Mouse (Mus musculus) intestine, postnatal 0 days (tissue): ENCODE measurements around the gene Ccdc85a. TPM values are rescaled to one million over a fixed set of nuclear protein-coding genes. Genes with fewer than 3 reads are reported as not detected.
A peak's percentile ranks its signal among the peaks of the same experiment; 100 is the strongest.

Experiments
- ATAC-seq: fragments of 200-750 bp; cut with Nextera tagmentation; 2 replicates; pipeline ENCODE4 v1.8.0; 2017; ENCODE audit warnings: mild to moderate bottlenecking, moderate TSS enrichment, moderate library complexity
- H3K27ac ChIP-seq: fragments of 300-500 bp; sonication (generic); 2 replicates; pipeline ENCODE4 v1.5.1; 2014; ENCODE audit warnings: mild to moderate bottlenecking, low read depth, low read length, moderate library complexity
- H3K27me3 ChIP-seq: fragments of 300-500 bp; sonication (generic); replicated peaks from 2 replicates; pipeline ENCODE4 v1.6.1; 2014; ENCODE audit warnings: low read length, mixed read lengths; ENCODE audit not compliant: control insufficient read depth, insufficient read depth
- H3K36me3 ChIP-seq: fragments of 300-500 bp; sonication (generic); 2 replicates; pipeline ENCODE4 v1.6.1; 2014; ENCODE audit warnings: mild to moderate bottlenecking, moderate library complexity; ENCODE audit not compliant: control insufficient read depth, insufficient read depth
- H3K4me1 ChIP-seq: fragments of 300-500 bp; sonication (generic); replicated peaks from 2 replicates; pipeline ENCODE4 v1.6.1; 2014; ENCODE audit warnings: antibody characterized with exemption, low read length, mixed read lengths; ENCODE audit not compliant: control insufficient read depth, insufficient read depth
- H3K4me2 ChIP-seq: fragments of 300-500 bp; sonication (generic); replicated peaks from 2 replicates; pipeline ENCODE4 v1.6.1; 2014; ENCODE audit warnings: low read depth, mild to moderate bottlenecking, moderate library complexity
- H3K4me3 ChIP-seq: fragments of 300-500 bp; sonication (generic); 2 replicates; pipeline ENCODE4 v1.5.1; 2014; ENCODE audit warnings: low read depth, low read length
- H3K9ac ChIP-seq: fragments of 300-500 bp; sonication (generic); 2 replicates; pipeline ENCODE4 v1.6.1; 2014; ENCODE audit warnings: mild to moderate bottlenecking, low read depth, low read length
- H3K9me3 ChIP-seq: fragments of 300-500 bp; sonication (generic); 2 replicates; pipeline ENCODE4 v1.6.1; 2016; ENCODE audit warnings: mixed run types; ENCODE audit not compliant: control insufficient read depth
- CTCF ChIP-seq: sonication (generic); IDR thresholded peaks from 2 replicates; pipeline ENCODE4 v1.5.1; 2016; ENCODE audit warnings: low read depth, mild to moderate bottlenecking, control low read depth, antibody characterized with exemption, moderate library complexity
- WGBS: fragments of 180-500 bp; shearing (Covaris S2); extraction: QIAGEN DNeasy Blood & Tissue Kit; methylation state at CpG from one replicate; pipeline ENCODE4 v1.1.7; 2014; 5-methylcytosine and 5-hydroxymethylcytosine counted together
- polyA plus RNA-seq: library from polyadenylated mRNA; unstranded; fragments of >200 nt; fragmentation: Nextera tagmentation; extraction: Ambion mirVana; gene quantifications from 2 replicates; pipeline ENCODE4 v1.2.1, GENCODE M21; 2015

Gene Ccdc85a
- 0.53 and 0.64 TPM in 2 replicates for polyA plus RNA-seq

DNA sequence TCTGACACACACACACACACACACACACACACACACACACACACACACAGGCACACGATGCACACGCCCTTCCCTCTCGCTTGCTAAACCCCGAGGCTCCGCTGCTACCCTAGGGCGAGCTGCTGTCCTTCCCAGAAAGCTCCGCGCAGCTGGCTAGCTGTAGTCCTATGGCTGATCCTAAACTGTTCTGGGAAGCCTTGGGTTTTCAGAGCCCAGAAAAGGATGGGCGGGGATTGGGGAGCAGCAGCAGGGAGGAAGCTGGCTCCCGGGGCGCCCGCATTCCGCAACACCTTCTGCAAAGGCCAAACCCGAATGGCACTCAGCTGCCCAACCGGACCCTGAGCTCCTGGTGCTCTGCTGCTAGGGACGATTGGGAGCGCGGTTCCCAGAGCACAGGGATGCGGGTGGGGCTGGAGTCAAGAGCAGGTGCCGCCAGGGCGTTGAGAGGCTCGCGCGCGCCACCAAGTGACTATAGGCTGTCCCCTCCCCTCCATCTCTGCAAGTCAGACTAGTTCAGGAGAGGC is at the start of gene Ccdc85a:
TSS of gene Ccdc85a (minus strand) at position 414 of the 524 bp plus-strand sequence.
- H3K27ac ChIP-seq = no peak within 1 kb of the TSS
- peak within 1 kb of the TSS; percentile 40; the same call in 1 of the 2 replicates for H3K9ac ChIP-seq
- H3K4me2 ChIP-seq = peak within 1 kb of the TSS; percentile 73
- WGBS = 1% methylated on average over 25 of the region's 25 CpGs
- peak within 1 kb of the TSS; percentile 43 for H3K4me3 ChIP-seq
- ATAC-seq = peak; percentile 66
- no peaks in the 10 kb centered on the region for H3K9me3 ChIP-seq
- peaks cover 24% of the 10 kb centered on the region for H3K27me3 ChIP-seq
- no peaks in the 10 kb centered on the region for H3K4me1 ChIP-seq
- peak; percentile 81 for TF ChIP-seq CTCF
- H3K36me3 ChIP-seq = no peaks in the 10 kb centered on the region

DNA sequence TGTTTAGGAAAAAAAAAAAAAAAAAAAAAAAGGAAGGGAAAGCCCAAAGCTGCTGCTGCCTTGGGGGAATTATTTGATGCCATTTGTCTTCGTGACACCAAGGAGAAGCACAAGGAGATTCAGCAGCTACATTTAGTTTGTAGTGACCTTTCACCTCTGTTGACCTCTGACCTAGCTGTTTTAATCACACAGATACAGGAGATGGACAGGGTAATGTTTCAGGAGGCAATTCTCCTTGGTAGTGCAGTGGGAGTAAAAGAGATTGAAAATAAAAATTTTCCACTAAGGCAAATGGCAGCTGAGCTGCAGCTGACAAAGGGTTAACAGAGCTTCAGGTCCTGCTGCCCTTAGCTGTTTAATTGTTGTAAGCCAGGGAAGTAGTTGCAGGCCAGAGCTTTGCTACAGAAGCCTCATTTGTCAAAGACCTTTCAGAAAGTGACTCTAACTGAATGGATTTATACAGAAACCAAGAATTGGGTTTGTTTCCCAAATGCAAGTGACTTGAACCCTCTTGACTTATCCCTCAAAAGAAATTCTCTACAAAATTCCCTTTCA is 49.5 kb upstream of the Ccdc85a start:
- Histone ChIP-seq H3K9me3 (no peaks in the 10 kb centered on the region), H3K4me1 (no peaks in the 10 kb centered on the region), H3K36me3 (no peaks in the 10 kb centered on the region), H3K9ac (no peak overlapping the region), H3K27ac (no peak overlapping the region), H3K4me2 (no peak overlapping the region), H3K27me3 (no peaks in the 10 kb centered on the region), H3K4me3 (no peak overlapping the region)
- no peak for ATAC-seq
- WGBS = 42% methylated on average over 1 of the region's 1 CpGs
- no peak for TF ChIP-seq CTCF

DNA sequence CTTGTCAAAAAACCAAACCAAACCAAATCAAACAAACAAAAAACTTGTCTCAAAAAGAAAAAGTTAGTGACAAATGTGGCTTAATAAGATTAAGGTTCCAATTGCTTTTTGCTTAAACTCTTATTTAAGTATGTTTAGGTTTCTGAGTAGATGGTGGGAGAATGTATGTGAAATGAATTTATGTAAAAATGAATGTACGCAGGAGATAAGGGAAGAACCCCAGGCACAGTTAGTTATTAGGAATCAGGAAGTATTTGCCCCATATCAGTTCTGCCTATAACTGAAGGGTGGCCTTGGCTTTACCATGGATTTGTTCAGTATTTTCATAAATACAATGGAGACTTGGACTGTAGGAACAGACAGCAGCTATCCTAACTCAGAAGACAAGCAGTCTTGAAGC is 49.0 kb upstream of the Ccdc85a start:
- H3K27ac ChIP-seq = no peak overlapping the region
- H3K27me3 ChIP-seq = no peaks in the 10 kb centered on the region
- H3K9me3 ChIP-seq = no peaks in the 10 kb centered on the region
- no peak for ATAC-seq
- 86% methylated on average over 1 of the region's 1 CpGs for WGBS
- H3K9ac ChIP-seq = no peak overlapping the region
- H3K4me3 ChIP-seq = no peak overlapping the region
- H3K4me1 ChIP-seq = no peaks in the 10 kb centered on the region
- H3K36me3 ChIP-seq = no peaks in the 10 kb centered on the region
- H3K4me2 ChIP-seq = no peak overlapping the region
- TF ChIP-seq CTCF = no peak

DNA sequence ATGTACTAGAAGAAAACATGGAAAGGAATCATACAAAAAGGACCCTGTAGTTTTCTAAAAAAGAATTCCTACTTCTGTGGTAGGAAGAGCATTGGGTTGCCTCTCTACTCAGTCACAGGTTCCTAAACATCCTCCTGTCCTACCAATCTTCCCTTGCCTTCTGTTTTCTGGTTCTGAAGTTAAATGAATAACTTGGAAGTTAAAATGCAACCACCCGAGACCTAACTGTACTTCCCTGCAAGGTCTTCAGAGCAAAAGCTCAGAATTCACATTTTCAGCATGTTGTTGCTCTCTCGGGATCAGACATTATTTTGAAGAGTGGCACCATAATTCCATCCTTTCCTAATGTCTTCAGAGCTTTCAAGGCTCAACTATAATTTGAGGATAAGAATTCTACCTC is 46.6 kb upstream of the Ccdc85a start:
- 79% methylated on average over 2 of the region's 2 CpGs for WGBS

DNA sequence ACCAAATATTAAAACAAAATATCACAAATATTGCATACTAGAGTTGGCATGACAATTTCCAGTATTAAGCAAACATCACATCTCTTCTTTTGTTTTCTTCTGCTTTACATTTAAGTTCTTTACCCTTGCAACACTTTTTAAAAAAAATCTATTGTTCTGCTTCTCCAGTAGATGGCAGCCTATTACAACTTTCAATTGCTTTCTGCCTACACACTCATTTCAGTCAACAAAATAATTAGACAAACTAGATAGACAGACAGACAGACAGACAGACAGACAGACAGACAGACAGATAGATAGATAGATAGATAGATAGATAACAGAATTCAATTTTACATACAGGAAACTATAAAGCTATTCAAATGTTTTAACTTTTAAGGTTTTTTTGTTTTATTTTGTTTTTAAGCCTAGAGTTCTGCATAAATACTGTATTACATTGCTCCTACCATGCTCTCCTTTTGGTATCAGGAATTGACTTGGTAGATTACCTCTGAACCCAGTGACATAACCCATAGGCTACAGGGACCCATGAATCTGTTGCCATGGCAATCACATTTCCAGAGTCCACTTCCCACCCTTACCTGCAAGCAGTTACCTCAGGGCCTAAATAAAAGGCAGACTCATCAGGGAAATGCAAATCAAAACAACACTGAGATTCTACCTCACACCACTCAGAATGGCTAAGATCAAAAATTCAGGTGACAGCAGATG is 26.8 kb upstream of the Ccdc85a start:
- Histone ChIP-seq H3K4me2 (no peak overlapping the region), H3K27ac (no peak overlapping the region), H3K4me1 (no peaks in the 10 kb centered on the region), H3K9ac (no peak overlapping the region), H3K36me3 (no peaks in the 10 kb centered on the region), H3K4me3 (no peak overlapping the region), H3K9me3 (no peaks in the 10 kb centered on the region), H3K27me3 (no peaks in the 10 kb centered on the region)
- peak; percentile 73 for TF ChIP-seq CTCF
- no peak for ATAC-seq

More for the DNA sequence above, 46.6 kb upstream of the Ccdc85a start:
- no peak overlapping the region for H3K4me2 ChIP-seq
- H3K9ac ChIP-seq = no peak overlapping the region
- no peaks in the 10 kb centered on the region for H3K9me3 ChIP-seq
- H3K4me3 ChIP-seq = no peak overlapping the region
- H3K4me1 ChIP-seq = no peaks in the 10 kb centered on the region
- H3K27ac ChIP-seq = no peak overlapping the region
- H3K36me3 ChIP-seq = no peaks in the 10 kb centered on the region
- H3K27me3 ChIP-seq = no peaks in the 10 kb centered on the region
- ATAC-seq = no peak
- TF ChIP-seq CTCF = no peak

DNA sequence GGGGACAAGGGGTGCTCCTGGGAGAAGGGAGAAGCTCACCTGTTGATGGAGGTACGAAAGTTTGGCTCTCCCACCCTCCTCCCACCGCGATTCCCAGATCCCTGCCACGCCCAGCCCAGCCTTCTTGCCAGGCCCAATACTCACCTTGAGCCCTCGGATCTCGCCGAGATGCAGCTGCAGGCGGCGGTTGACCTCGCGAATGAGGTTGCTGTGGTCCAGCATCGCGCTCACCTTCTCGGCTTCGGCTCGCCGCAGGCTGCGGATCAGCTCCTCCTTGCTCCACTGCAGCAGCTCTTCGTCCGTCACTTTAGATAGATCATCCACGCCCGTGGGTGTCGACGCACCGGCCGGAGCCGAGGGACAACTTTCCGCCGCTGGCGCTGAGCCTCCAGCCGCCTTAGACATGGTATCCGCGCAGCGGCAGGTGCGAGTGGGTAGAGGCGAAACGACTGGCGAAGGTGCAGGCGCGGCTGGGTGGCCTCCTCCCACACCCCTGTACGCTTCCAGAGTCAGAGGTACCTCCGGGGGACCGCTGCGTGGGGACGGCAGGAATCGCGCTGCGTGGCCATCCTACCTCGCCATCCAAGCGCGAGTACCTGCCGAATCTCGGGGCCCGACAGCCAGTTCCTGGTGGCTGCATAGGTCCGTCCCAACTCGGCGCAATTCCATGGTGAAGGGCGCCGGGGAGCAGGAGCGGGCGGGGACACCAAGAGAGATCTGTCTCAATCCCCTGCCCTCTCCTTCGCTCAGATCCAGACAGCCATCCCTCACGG is 800 bp downstream of the Ccdc85a start:
- Histone ChIP-seq H3K4me2 (peak overlapping the region; percentile 73), H3K9me3 (no peaks in the 10 kb centered on the region), H3K4me1 (no peaks in the 10 kb centered on the region), H3K27me3 (peaks cover 24% of the 10 kb centered on the region), H3K9ac (peak overlapping the region; percentile 40; the same call in 1 of the 2 replicates), H3K36me3 (no peaks in the 10 kb centered on the region), H3K4me3 (peak overlapping the region; percentile 43), H3K27ac (no peak overlapping the region)
- ATAC-seq = no peak; the same call in 1 of the 2 replicates
- no peak for TF ChIP-seq CTCF
- WGBS = under 1% methylated on average over 56 of the region's 63 CpGs
